Mouse (Mus musculus): ENCODE data around the gene Chst11.

The Chst11 gene

GRCm38 (mm10) chr10:83145836-83146235 lies 160.5 kb downstream of the Chst11 start:
- DNase-seq (ENCODE audit: low spot score), result no peak

DNA sequence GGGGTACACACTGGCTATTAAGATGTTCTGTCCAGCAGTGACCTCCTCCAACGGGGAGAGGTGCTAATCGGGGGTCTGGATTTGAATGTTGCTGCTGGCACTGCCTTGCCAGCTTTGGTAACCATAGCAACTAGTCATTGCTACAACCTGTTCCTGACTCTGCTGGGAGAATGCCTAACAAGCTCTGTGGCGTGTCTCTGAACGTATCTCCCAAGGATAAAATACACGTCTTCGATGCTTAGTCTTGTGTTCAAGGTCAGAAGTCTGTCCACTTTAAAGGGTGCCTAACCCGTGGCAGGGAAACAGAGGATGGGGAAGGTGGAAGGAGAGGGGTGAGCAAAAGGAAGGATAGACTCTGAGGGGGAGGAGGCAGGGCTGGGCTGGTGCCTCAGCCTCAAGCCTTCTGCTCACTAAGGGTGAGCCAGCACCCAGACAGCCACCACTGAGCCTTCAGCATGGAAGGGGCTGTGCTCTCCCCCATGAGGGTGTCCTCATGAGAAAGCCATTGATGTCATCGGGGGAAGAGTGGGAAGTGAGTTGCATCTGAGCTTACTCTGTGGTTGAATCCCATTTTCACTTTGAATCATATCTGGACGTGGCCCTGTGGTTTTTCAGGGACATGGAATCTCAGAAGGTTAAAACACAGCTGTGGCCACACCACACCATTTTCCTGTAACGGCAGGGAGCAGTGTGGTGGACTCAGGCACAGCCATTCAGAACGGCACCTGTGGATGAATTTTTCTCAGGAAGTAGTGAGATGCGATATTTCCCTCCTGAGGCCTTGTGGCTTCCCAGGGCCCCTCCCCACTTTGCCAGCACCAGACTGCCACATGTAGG lies 164.3 kb downstream of the Chst11 start:
- no peak for DNase-seq (ENCODE audit: low spot score)

DNA sequence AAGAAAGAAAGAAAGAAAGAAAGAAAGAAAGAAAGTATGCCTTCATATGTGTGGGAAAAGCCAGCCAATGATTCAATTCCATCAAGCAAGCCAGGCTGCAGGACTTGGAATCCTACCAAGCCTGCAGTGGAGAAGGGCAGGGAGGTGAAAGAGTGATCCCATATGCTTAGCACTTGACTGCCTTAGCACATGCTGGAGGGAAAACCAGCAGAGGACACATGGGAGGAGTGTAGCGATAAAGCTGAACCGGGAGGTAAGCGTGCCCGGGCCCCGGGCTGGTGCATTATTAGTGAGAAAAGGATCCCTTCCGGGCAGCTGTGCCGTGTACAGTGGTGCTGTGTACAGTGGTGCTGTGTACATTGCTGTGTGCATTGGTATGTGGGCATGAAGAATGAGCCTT lies 165.3 kb downstream of the Chst11 start:
- DNase-seq (ENCODE audit: low spot score), result no peak

DNA sequence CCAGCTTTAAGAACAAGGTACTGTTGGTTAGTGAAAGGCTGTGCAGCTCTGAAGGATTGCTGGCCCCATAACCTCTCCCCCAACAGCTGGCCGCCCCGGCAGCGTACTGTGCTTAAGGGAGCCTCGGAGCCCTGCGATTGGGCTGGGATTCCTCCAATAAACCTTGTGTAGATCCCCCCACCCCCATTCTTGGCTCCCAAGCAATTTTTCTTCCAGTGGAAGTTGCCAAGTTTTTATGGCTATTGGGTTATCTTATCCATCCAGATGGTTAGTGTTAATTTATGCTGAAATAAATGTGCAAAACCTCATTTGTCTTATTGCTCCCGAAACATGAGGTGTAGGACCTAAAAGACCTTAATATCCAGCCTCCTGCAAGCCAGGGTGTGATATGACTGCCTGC lies 166.1 kb downstream of the Chst11 start:
- DNase-seq (ENCODE audit: low spot score), result no peak

DNA sequence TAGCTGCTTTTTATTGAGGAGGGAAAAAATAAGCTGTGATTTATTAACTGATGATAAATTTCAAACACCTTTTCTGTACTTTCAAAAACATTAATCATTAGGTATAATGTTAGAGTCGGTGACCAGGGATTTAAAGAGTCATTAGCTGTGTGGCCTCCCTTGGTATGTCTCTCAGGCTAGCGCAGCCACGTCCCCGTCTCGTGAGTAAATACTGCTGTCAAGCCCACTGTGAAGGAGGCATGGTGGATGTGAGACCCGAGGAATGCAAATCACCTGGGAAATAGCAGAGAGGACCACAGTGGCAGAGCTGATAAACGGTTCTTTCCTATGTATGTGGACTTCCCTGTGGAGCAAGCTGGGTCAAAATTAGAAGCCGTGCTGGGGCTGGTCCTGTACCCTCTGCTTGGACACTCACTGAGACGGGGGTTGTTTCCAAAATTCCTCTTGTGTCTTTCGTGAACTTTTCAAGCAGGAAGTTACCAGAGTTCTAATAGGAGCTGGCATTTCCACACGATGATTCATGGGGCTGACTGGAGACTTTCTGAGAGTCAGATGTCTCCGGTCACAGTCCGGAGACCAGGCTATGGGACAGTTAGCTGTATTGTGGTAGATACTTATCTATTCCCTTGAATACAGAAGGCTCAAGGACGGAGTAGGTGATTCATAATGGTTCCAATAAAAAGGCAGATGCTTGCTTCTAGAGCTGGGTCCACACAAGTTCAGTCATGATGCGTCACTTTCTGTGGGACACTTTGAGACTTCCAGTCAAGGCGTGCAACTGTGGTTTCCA lies 166.8 kb downstream of the Chst11 start:
- DNase-seq (ENCODE audit: low spot score), result no peak

- no peak for DNase-seq (ENCODE audit: low spot score)
These were observed 167.4 kb downstream of the Chst11 start for GRCm38 (mm10) chr10:83152723-83153122.

- DNase-seq (ENCODE audit: low spot score), result no peak
These were observed 168.1 kb downstream of the Chst11 start for GRCm38 (mm10) chr10:83153374-83153773.

DNA sequence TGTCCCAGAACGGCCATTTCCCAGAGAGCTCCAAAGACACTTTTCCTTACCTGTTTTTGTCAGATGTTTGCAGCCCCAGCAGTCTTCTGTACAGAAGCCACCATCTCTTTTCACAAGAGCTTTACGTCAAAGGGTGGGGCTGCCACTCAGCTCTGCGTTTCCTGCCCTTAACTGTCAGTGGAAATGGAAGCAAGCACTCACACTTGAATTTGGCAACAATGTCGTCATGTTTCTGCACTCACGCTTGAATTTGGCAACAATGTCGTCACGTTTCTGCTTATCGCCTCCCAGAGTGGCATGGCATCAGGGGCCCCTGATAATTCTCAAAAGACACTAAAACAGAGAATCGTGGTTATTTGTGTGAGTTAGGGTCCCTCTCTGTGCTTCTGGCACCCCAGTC lies 168.6 kb downstream of the Chst11 start:
- peak; percentile 28 for DNase-seq (ENCODE audit: low spot score)

DNA sequence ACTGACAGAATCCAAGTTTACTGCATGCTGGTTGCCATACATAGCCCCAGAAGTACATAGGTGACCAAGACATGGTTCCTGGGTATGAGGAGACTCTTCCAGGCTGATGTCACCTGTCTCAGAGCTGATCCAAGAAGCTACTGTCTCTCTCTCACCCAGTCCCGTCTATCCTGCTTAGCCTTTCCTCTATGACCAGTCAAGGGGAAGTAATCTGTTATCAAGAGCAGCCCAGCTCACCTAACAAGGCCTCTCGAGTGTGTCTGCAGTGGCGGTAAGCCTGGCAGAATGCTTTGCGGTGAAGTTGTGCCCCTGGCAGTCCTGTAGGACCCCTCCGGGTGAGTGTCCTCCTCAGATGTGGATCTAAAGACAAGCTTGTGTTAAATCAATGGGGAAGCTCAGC lies 172.0 kb downstream of the Chst11 start:
- no peak for DNase-seq (ENCODE audit: low spot score)

GRCm38 (mm10) chr10:83158322-83158721 lies 173.0 kb downstream of the Chst11 start:
- no peak for DNase-seq (ENCODE audit: low spot score)

GRCm38 (mm10) chr10:83159229-83159628 lies 173.9 kb downstream of the Chst11 start:
- DNase-seq (ENCODE audit: low spot score), result no peak

GRCm38 (mm10) chr10:83161656-83162365 lies 176.5 kb downstream of the Chst11 start:
- peak; percentile 52 for DNase-seq (ENCODE audit: low spot score)

- no peak for DNase-seq (ENCODE audit: low spot score)
These were observed 178.6 kb downstream of the Chst11 start for GRCm38 (mm10) chr10:83163946-83164345.

- DNase-seq (ENCODE audit: low spot score), result no peak
These were observed 179.7 kb downstream of the Chst11 start for GRCm38 (mm10) chr10:83164901-83165435.

DNA sequence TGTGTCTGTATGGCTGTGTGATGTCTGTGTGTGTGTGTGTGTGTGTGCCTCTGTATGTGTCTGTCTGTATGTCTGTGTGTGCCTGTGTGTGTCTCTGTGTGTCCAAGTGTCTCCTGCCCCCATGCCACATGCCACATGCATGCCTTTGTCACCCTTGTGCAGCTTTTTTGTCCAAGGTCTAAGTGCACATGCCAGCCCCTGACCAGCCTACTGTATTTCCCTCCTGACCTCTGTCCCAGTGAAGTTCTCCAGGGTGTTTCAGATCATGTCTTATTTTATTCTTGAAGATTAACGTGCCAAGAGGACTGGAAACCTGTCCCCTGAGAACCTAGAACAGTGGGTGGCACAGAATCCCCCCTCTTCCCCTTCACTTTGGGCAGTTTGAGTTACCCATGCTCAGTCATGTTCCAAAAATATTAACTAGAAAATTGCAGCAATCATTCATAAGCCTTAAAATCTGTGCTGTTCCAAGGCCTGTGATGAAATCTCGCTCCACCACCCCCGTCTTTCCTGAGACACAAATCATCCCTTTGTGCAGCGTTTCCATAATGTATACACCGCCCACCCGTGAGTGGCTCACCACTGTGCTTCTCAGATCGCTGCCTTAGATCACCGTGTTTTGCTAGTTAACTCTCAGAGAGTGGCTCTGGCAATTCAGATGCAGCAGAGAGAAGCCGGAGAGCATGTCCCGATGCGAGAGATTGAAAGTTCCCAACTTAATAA lies 180.4 kb downstream of the Chst11 start:
- DNase-seq (ENCODE audit: low spot score), result no peak

GRCm38 (mm10) chr10:83166272-83166671 lies 181.0 kb downstream of the Chst11 start:
- DNase-seq (ENCODE audit: low spot score), result no peak

GRCm38 (mm10) chr10:83167492-83167891 lies 182.2 kb downstream of the Chst11 start:
- no peak for DNase-seq (ENCODE audit: low spot score)

- peak; percentile 18 for DNase-seq (ENCODE audit: low spot score)
These were observed 183.2 kb downstream of the Chst11 start for GRCm38 (mm10) chr10:83168303-83169056.

DNA sequence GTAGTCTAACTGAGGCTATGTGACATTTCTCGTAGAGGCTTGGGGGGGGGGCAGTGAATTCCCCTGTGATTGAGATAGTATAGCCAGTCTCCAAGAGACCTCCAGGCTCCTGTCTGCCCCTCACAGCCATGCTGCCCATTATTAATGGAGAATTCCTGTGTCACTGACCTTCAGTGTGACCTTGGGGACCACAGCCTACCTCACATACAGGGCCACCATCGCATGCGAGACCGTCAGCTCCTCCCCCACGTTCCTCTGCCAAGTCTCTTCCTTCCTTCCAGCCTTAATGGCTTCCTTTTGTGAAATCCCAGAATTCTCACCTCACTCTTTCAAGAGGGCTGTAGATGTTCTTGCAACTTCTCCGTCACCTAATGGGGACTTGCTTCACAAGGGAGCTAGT lies 184.3 kb downstream of the Chst11 start:
- DNase-seq (ENCODE audit: low spot score), result no peak

DNA sequence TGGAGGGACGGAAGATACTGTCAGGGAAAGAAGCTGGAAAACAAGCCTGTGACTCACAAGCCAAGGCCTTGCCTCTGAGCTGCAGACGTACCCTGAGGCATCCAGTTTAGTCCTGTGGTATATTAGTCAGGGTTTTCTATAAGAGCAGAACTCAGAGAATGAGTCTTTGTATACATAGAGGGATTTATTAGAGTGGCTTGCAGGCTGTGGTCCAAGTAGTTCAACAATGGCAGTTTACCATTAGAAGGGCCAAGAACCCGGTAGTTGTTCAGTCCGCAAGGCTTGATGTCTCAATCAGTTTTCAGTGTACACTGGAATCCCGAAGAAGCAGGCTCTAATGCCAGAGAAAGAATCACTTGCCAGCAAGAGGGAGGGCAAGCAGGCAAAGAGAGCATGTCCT lies 192.9 kb downstream of the Chst11 start:
- no peak for DNase-seq (ENCODE audit: low spot score)

DNA sequence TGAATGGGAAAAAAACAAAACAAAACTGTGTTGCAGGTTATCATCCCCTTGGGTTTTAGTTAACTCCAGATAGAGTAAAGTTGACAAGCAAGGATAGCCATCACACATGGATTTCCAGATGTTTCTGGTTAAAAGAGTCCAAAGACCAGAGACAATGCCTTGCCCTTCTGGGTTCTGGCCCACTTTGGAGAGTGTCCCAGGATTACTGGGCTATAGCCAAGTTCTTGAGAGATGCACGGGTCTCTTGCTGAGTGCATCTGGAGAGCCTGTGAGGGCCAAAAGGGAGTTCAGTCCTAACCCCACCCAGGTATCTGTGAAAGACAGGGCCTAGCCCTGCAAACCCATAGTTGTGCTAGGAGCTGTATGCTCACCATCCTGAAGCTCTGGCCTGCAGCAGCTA lies 193.4 kb downstream of the Chst11 start:
- DNase-seq (ENCODE audit: low spot score), result no peak
